Mouse (Mus musculus): ENCODE data around the gene Idh1. TPM values are rescaled to one million over a fixed set of nuclear protein-coding genes. Genes with fewer than 3 reads are reported as not detected.

Idh1 gene
- polyA plus RNA-seq, 1 experiment: 334 TPM

- Histone ChIP-seq H3K27me3 (replicated peaks; ENCODE audit: control insufficient read depth, insufficient read depth, low read length) (no peaks in the 10 kb centered on the region), H3K27ac (ENCODE audit: insufficient read depth, low read depth, low read length) (peak overlapping the region; percentile 8; the same call in 1 of the 2 replicates), H3K36me3 (ENCODE audit: control insufficient read depth, insufficient read depth, low read length) (peaks cover 34% of the 10 kb centered on the region), H3K4me3 (ENCODE audit: insufficient read depth, low read depth, low read length) (no peak overlapping the region), H3K4me1 (ENCODE audit: control insufficient read depth, insufficient read depth, low read length) (peaks cover 14% of the 10 kb centered on the region; the same call in 1 of the 2 replicates)
- DNase-seq: no peak
- no peak for TF ChIP-seq CTCF (conservative IDR thresholded peaks at IDR 0.05; ENCODE audit: insufficient read depth, insufficient read length, low read depth, low read length)
- TF ChIP-seq POLR2A (IDR thresholded peaks at IDR 0.05; ENCODE audit: low read depth, low read length): no peak
- WGBS: 72% methylated on average over 7 of the region's 7 CpGs
These were observed 16.8 kb downstream of the Idh1 start for GRCm38 (mm10) chr1:65169536-65169935.

DNA sequence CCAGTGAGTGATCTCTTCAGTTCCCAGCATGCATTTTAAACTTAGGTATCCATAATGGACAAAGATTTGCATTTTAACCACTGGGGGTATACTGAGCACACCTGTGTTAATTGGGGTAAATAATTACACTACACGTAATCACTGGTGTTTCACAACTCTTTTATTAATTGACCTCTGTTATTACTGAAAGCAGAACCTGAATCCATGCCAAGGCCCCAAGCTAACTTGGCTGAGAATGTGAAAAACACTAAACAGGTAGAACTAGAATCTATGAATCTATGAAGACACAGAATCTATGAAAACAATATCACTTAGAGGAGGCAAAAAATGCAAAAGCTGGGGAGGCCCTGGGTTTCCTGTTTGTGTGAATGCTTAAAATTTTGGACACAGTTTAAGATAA, 18.8 kb downstream of the Idh1 start:
- Histone ChIP-seq H3K27me3 (replicated peaks; ENCODE audit: control insufficient read depth, insufficient read depth, low read length) (no peaks in the 10 kb centered on the region), H3K27ac (ENCODE audit: insufficient read depth, low read depth, low read length) (peak overlapping the region; percentile 65; the same call in 1 of the 2 replicates), H3K4me3 (ENCODE audit: insufficient read depth, low read depth, low read length) (no peak overlapping the region), H3K36me3 (ENCODE audit: control insufficient read depth, insufficient read depth, low read length) (peaks cover 36% of the 10 kb centered on the region), H3K4me1 (ENCODE audit: control insufficient read depth, insufficient read depth, low read length) (peaks cover 8% of the 10 kb centered on the region; the same call in 1 of the 2 replicates)
- TF ChIP-seq POLR2A (IDR thresholded peaks at IDR 0.05; ENCODE audit: low read depth, low read length): no peak
- no peak for TF ChIP-seq CTCF (conservative IDR thresholded peaks at IDR 0.05; ENCODE audit: insufficient read depth, insufficient read length, low read depth, low read length)
- 34% methylated on average over 1 of the region's 1 CpGs for WGBS
- peak; percentile 76 for DNase-seq

DNA sequence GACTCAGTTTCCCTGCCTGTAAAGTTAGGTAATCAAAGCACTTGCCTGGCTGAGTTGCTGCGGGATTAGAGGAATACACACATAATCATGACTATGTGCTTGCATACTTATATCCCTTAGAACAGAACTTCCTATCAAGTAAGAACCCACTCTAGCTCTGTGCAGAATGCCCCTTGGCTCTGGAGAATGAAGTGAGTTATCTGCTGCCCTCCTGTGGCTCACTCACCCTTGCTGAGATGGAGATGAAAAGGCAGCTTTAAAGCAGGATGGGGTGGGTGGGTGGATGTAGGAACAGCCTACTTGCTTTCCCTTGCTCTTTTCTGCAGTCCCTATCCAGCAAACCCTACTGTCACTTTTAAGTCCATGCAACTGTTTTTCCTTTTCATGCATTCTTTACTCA, 24.1 kb downstream of the Idh1 start:
- Histone ChIP-seq H3K27me3 (replicated peaks; ENCODE audit: control insufficient read depth, insufficient read depth, low read length) (no peaks in the 10 kb centered on the region), H3K36me3 (ENCODE audit: control insufficient read depth, insufficient read depth, low read length) (peaks cover 40% of the 10 kb centered on the region), H3K4me3 (ENCODE audit: insufficient read depth, low read depth, low read length) (no peak overlapping the region), H3K4me1 (ENCODE audit: control insufficient read depth, insufficient read depth, low read length) (peaks cover 3% of the 10 kb centered on the region; the same call in 1 of the 2 replicates), H3K27ac (ENCODE audit: insufficient read depth, low read depth, low read length) (no peak overlapping the region)
- TF ChIP-seq CTCF (conservative IDR thresholded peaks at IDR 0.05; ENCODE audit: insufficient read depth, insufficient read length, low read depth, low read length) (no peak; the same call in 1 of the 2 replicates), POLR2A (IDR thresholded peaks at IDR 0.05; ENCODE audit: low read depth, low read length) (no peak)
- no peak for DNase-seq
- 95% methylated on average over 1 of the region's 1 CpGs for WGBS

DNA sequence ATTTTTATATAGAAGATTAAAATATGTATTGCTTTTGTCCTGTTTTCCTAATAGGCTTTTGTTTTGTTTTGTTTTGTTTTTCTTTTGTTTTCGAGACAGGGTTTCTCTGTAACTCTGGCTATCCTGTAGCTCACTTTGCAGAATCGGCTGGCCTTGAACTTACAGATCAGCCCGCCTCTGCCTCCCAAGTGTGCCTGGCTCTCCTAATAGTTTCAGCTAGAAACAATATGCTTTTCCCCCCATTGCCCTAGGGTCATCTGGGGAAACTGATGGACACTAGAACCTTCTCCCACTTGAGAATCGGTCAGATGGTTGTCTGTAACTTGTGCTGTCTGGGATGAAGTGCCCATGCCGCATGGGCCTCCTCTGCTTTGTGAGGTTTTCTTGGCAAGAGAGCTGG, 30.2 kb downstream of the Idh1 start:
- 89% methylated on average over 5 of the region's 5 CpGs for WGBS
- TF ChIP-seq POLR2A (IDR thresholded peaks at IDR 0.05; ENCODE audit: low read depth, low read length) (no peak), CTCF (conservative IDR thresholded peaks at IDR 0.05; ENCODE audit: insufficient read depth, insufficient read length, low read depth, low read length) (no peak)
- DNase-seq: no peak
- Histone ChIP-seq H3K27me3 (replicated peaks; ENCODE audit: control insufficient read depth, insufficient read depth, low read length) (no peaks in the 10 kb centered on the region), H3K27ac (ENCODE audit: insufficient read depth, low read depth, low read length) (peak overlapping the region; percentile 6), H3K4me1 (ENCODE audit: control insufficient read depth, insufficient read depth, low read length) (peaks cover 7% of the 10 kb centered on the region; the same call in 1 of the 2 replicates), H3K36me3 (ENCODE audit: control insufficient read depth, insufficient read depth, low read length) (peaks cover 17% of the 10 kb centered on the region), H3K4me3 (ENCODE audit: insufficient read depth, low read depth, low read length) (no peak overlapping the region)

- Histone ChIP-seq H3K4me3 (ENCODE audit: insufficient read depth, low read depth, low read length) (no peak overlapping the region), H3K36me3 (ENCODE audit: control insufficient read depth, insufficient read depth, low read length) (peaks cover 5% of the 10 kb centered on the region), H3K4me1 (ENCODE audit: control insufficient read depth, insufficient read depth, low read length) (peaks cover 7% of the 10 kb centered on the region; the same call in 1 of the 2 replicates), H3K27me3 (replicated peaks; ENCODE audit: control insufficient read depth, insufficient read depth, low read length) (no peaks in the 10 kb centered on the region), H3K27ac (ENCODE audit: insufficient read depth, low read depth, low read length) (peak overlapping the region; percentile 77)
- TF ChIP-seq CTCF (conservative IDR thresholded peaks at IDR 0.05; ENCODE audit: insufficient read depth, insufficient read length, low read depth, low read length) (no peak), POLR2A (IDR thresholded peaks at IDR 0.05; ENCODE audit: low read depth, low read length) (no peak)
- DNase-seq: peak; percentile 94
These were observed 31.5 kb downstream of the Idh1 start for GRCm38 (mm10) chr1:65154814-65155213.

DNA sequence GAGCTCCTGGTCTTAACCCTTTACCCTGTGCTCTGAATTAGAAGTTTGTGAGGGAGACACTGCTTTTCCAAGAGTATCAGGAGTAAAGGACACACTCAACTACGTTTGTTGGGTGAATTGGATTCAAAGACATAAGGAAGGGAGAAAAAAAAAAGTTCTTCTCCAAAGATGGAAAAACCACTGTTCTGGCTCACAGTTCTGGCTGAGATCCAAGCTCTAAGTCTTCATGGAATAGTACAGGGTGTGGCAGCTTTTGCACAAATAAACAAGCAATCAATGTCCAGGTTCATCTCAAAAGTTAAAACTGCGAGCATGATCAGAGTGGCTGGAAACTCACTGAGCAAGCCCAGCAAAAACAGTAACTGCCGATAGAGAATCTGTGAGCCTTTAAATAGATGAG, 38.3 kb downstream of the Idh1 start:
- 46% methylated on average over 3 of the region's 3 CpGs for WGBS
- Histone ChIP-seq H3K27ac (ENCODE audit: insufficient read depth, low read depth, low read length) (peak overlapping the region; percentile 95), H3K27me3 (replicated peaks; ENCODE audit: control insufficient read depth, insufficient read depth, low read length) (no peaks in the 10 kb centered on the region), H3K4me1 (ENCODE audit: control insufficient read depth, insufficient read depth, low read length) (peaks cover 5% of the 10 kb centered on the region), H3K4me3 (ENCODE audit: insufficient read depth, low read depth, low read length) (no peak overlapping the region), H3K36me3 (ENCODE audit: control insufficient read depth, insufficient read depth, low read length) (no peaks in the 10 kb centered on the region)
- TF ChIP-seq POLR2A (IDR thresholded peaks at IDR 0.05; ENCODE audit: low read depth, low read length): no peak
- no peak for TF ChIP-seq CTCF (conservative IDR thresholded peaks at IDR 0.05; ENCODE audit: insufficient read depth, insufficient read length, low read depth, low read length)
- DNase-seq: peak; percentile 40

GRCm38 (mm10) chr1:65147326-65147725, 39.0 kb downstream of the Idh1 start:
- no peak for TF ChIP-seq CTCF (conservative IDR thresholded peaks at IDR 0.05; ENCODE audit: insufficient read depth, insufficient read length, low read depth, low read length)
- no peak for TF ChIP-seq POLR2A (IDR thresholded peaks at IDR 0.05; ENCODE audit: low read depth, low read length)
- peak; percentile 76 for DNase-seq

More at GRCm38 (mm10) chr1:65147326-65147725, 39.0 kb downstream of the Idh1 start:
- no peaks in the 10 kb centered on the region for H3K36me3 ChIP-seq (ENCODE audit: control insufficient read depth, insufficient read depth, low read length)
- no peaks in the 10 kb centered on the region for H3K27me3 ChIP-seq (replicated peaks; ENCODE audit: control insufficient read depth, insufficient read depth, low read length)
- 69% methylated on average over 5 of the region's 5 CpGs for WGBS
- H3K4me1 ChIP-seq (ENCODE audit: control insufficient read depth, insufficient read depth, low read length): peaks cover 5% of the 10 kb centered on the region
- H3K27ac ChIP-seq (ENCODE audit: insufficient read depth, low read depth, low read length): peak overlapping the region; percentile 95
- no peak overlapping the region for H3K4me3 ChIP-seq (ENCODE audit: insufficient read depth, low read depth, low read length)

All from kidney, adult 2 months (tissue).